Mouse (Mus musculus) right cerebral cortex, postnatal 14 days (tissue): ENCODE data around the gene Prss58.
A peak's percentile ranks its signal among the peaks of the same experiment; 100 is the strongest.

Experiments used
- DNase-seq: peaks from one replicate; pipeline ENCODE4 v3.0.0; 2022

Gene Prss58

DNA sequence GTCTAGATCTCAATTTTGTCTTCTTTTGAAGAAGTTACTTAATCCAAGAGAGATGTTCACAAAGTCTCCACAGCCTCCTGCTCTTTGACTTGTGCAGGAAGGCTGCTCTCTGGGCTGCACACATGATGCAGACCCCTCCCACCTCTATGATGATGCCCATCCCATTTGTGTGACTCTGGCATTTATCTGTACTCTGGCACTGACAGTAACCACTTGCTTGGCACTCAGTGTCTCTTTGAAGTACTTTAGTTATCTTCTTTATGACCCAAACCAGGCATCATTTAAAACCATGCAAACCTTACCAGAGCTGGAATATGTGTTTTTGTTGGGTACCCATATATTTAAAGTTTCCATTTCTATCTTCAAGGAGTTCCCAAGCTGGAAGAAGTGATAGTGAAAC, at the start of gene Prss58:
Gene Prss58, minus strand, starts transcription at position 101 of the 400 bp plus-strand sequence.
- no peak for DNase-seq

- DNase-seq, result no peak
These were observed 40.3 kb upstream of the Prss58 start, which contains the start of gene 1700074P13Rik for GRCm38 (mm10) chr6:40940457-40940856. 1700074P13Rik (minus strand) TSS chr6:40940557.

- no peak for DNase-seq
These were observed 19.8 kb upstream of the Prss58 start for GRCm38 (mm10) chr6:40919954-40920353.

- no peak for DNase-seq
These were observed 5.5 kb downstream of the Prss58 start for GRCm38 (mm10) chr6:40894716-40895115.

DNA sequence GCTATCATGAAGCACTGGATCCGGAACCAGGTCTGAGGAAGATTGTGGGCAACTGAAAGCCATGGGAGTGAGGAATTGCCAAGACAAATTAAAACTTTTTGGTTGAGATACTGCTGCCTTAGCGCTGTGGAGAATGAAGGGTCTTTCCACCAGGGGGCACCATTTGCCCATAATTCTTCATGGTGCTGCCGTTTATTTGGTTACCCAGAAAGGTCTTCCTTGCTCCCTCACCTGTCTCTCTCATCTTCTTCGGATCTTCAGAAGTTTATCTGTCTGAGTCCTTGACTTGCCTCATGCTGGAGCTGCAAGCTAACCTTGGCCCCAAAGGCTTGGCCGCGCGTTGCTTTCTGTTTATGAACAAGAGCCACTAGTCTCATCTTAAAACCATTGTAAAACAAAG, 6.6 kb downstream of the Prss58 start:
- peak; percentile 20 for DNase-seq

DNA sequence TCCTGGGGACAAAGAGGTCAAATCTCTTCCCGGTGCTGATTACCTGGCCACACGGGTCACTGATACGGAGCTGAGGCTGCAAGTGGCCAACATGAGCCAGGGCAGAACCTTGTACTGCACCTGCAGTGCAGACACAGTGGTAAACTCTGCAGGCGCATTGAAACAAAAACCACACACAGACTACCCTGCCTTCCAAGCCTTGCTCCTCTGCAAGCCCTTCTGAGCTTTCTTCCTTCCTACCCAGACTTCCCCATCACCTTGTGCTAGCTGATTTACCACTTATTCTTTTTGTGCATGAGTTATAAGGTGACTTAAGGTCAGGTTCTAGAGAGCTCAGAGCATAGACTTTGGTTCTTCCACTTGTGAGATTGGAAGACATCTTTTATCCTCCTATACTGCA, 8.4 kb downstream of the Prss58 start:
- DNase-seq, result no peak

- DNase-seq, result no peak
These were observed 9.2 kb downstream of the Prss58 start for GRCm38 (mm10) chr6:40890973-40891372.

DNA sequence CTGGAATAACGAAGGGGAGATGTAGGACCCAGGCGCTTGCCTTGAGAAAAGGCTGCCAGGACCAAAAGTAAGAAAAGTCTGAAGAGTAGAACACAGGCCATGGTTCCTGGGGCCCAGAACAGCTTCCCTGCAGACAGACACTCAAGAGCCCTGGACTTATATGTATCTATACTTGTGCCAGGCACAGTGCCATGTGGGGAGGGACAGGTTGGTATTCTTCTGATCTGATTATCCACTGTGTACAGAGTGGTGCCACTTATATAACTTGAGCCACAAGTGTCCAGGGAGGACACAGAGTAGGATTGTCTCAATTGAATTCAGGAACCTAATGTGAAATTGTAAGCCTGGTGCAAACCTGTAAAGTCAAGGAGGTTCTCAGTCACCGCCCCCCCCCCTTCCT, 12.8 kb downstream of the Prss58 start, which contains the start of gene Moxd2:
Gene Moxd2, minus strand, starts transcription at position 101 of the 400 bp plus-strand sequence.
- DNase-seq, result no peak

GRCm38 (mm10) chr6:40845283-40845682, 54.9 kb downstream of the Prss58 start:
- DNase-seq, result no peak
